19 mouse cellular contexts compared by ENCODE assay signal in the genomic region with DNA sequence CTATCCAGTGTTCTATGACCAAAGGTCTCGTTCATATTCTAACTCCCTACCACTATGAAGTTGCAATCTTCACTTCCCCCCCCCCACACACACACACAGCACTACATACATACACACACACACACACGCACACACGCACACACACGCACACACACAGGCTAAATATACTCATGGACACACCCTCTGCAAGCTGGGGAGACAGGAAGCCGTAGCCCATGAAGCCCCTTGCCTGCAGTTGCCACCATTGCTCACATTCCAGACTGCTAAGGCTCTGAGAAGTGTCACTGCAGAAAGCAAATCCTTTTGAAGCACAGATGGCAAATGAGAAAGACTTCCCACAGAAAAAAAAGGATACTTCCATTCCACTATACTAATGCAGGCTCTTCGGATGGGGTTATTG.
DNase-seq lines count a peak whose midpoint lies in the region; ATAC-seq lines count a peak whose summit lies in the region.
"Had no signal": no experiment of that assay in that cellular context is flagged by ENCODE, and none has a peak within 500 bp of the region (broad histone marks: within the 10 kb centered on the region; RNA-seq: fewer than 3 reads in every experiment).

No protein-coding gene starts in this region.

- no peaks in the 10 kb centered on the region; the same call in 1 of the 2 replicates for H3K36me3 ChIP-seq in forebrain, embryonic 11.5 days (ENCODE audit: control insufficient read depth, insufficient read depth, low read length)
- H3K36me3 ChIP-seq in forebrain, embryonic 12.5 days (replicated peaks) = no peaks in the 10 kb centered on the region
- no peaks in the 10 kb centered on the region for H3K36me3 ChIP-seq in lung, embryonic 16.5 days (ENCODE audit: control insufficient read depth, insufficient read depth, low read length)
- H3K36me3 ChIP-seq: embryonic facial prominence, embryonic 12.5 days; heart, embryonic 12.5 days; hindbrain, embryonic 12.5 days had no signal

- ATAC-seq in forebrain, embryonic 11.5 days (replicated peaks; ENCODE audit: low FRiP score) = no peak
- ATAC-seq in forebrain, embryonic 12.5 days (ENCODE audit: low FRiP score) = no peak
- ATAC-seq in lung, embryonic 16.5 days (ENCODE audit: low read depth) = no peak
- ATAC-seq: forebrain, embryonic 14.5 days; hindbrain, embryonic 16.5 days had no signal

- no peaks in the 10 kb centered on the region for H3K9me3 ChIP-seq in forebrain, embryonic 11.5 days (ENCODE audit: control insufficient read depth, low read length)
- no peaks in the 10 kb centered on the region for H3K9me3 ChIP-seq in forebrain, embryonic 12.5 days
- H3K9me3 ChIP-seq in lung, embryonic 16.5 days (ENCODE audit: control insufficient read depth, low read length) = no peaks in the 10 kb centered on the region
- H3K9me3 ChIP-seq: embryonic facial prominence, embryonic 12.5 days; heart, embryonic 12.5 days; hindbrain, embryonic 12.5 days had no signal

- H3K4me1 ChIP-seq in forebrain, embryonic 11.5 days (replicated peaks; ENCODE audit: control insufficient read depth, insufficient read depth, low read length) = peaks cover 6% of the 10 kb centered on the region; the same call in 1 of the 2 replicates
- H3K4me1 ChIP-seq in forebrain, embryonic 12.5 days = peaks cover 20% of the 10 kb centered on the region
- peaks cover 16% of the 10 kb centered on the region for H3K4me1 ChIP-seq in lung, embryonic 16.5 days (replicated peaks; ENCODE audit: control insufficient read depth, insufficient read depth, low read length)

- H3K27me3 ChIP-seq in forebrain, embryonic 11.5 days (ENCODE audit: control insufficient read depth, insufficient read depth, low read length) = peaks cover 24% of the 10 kb centered on the region
- H3K27me3 ChIP-seq in forebrain, embryonic 12.5 days = peaks cover 52% of the 10 kb centered on the region
- H3K27me3 ChIP-seq in lung, embryonic 16.5 days (ENCODE audit: control insufficient read depth, insufficient read depth, low read depth, low read length) = peaks cover 5% of the 10 kb centered on the region; the same call in 1 of the 2 replicates

- 86% methylated on average over 6 of the region's 6 CpGs for WGBS in forebrain, embryonic 11.5 days
- 79% methylated on average over 6 of the region's 6 CpGs for WGBS in forebrain, embryonic 12.5 days
- WGBS in lung, embryonic 16.5 days = 67% methylated on average over 6 of the region's 6 CpGs

- no peak overlapping the region for H3K4me3 ChIP-seq in forebrain, embryonic 11.5 days (ENCODE audit: low read depth, low read length)
- no peak overlapping the region for H3K4me3 ChIP-seq in forebrain, embryonic 12.5 days (replicated peaks)
- H3K4me3 ChIP-seq in lung, embryonic 16.5 days (ENCODE audit: low read length) = no peak overlapping the region
- H3K4me3 ChIP-seq: embryonic facial prominence, embryonic 12.5 days; heart, embryonic 12.5 days; hindbrain, embryonic 12.5 days had no signal

- no peak overlapping the region for H3K4me2 ChIP-seq in forebrain, embryonic 11.5 days (ENCODE audit: low read depth, low read length, severe bottlenecking)
- H3K4me2 ChIP-seq in forebrain, embryonic 12.5 days = no peak overlapping the region
- H3K4me2 ChIP-seq in lung, embryonic 16.5 days (ENCODE audit: low read depth, low read length) = peak overlapping the region; percentile 16; the same call in 1 of the 2 replicates
- H3K4me2 ChIP-seq: embryonic facial prominence, embryonic 12.5 days; heart, embryonic 12.5 days; hindbrain, embryonic 12.5 days had no signal

- H3K9ac ChIP-seq in forebrain, embryonic 11.5 days (ENCODE audit: low read length) = no peak overlapping the region
- no peak overlapping the region for H3K9ac ChIP-seq in forebrain, embryonic 12.5 days
- H3K9ac ChIP-seq in lung, embryonic 16.5 days (ENCODE audit: low read length) = no peak overlapping the region
- H3K9ac ChIP-seq: embryonic facial prominence, embryonic 12.5 days; heart, embryonic 12.5 days; hindbrain, embryonic 12.5 days had no signal

- H3K27ac ChIP-seq in forebrain, embryonic 11.5 days (ENCODE audit: low read depth, low read length) = no peak overlapping the region
- no peak overlapping the region for H3K27ac ChIP-seq in forebrain, embryonic 12.5 days
- no peak overlapping the region for H3K27ac ChIP-seq in lung, embryonic 16.5 days (ENCODE audit: low read length)
- H3K27ac ChIP-seq: embryonic facial prominence, embryonic 12.5 days; hindbrain, embryonic 12.5 days had no signal

- peak; percentile 42 for DNase-seq in forebrain, embryonic 11.5 days (ENCODE audit: low spot score)
- DNase-seq in lung, postnatal 14 days = no peak
- DNase-seq in thymus, postnatal 0 days (ENCODE audit: low spot score) = peak; percentile 38
- no peak for DNase-seq in thymus, adult 18-20 months
- DNase-seq in right cerebral cortex, adult 18-20 months = no peak
- DNase-seq: adrenal gland, postnatal 10 days; cerebellum, adult 11 months; cerebellum, adult 8-10 months; cerebellum, postnatal 14 days; embryo, embryonic 11 days; gastrocnemius, postnatal 10 days; heart, postnatal 4 days had no signal

Comparison
In these comparisons a context has a peak if more than half of its experiments do, and no peak if none do; other contexts are left out.
1. DNase-seq: peak in forebrain, embryonic 11.5 days (single experiment) and thymus, postnatal 0 days (single experiment); none in lung, postnatal 14 days (single experiment), thymus, adult 18-20 months (0 of 2) and right cerebral cortex, adult 18-20 months (single experiment).